Mouse (Mus musculus) C2C12 (cell line): Measurements from ENCODE around the gene 1700003E16Rik. TPM values are rescaled to one million over a fixed set of nuclear protein-coding genes. Genes with fewer than 3 reads are reported as not detected.

ENCODE experiments used
- H3K27me3 ChIP-seq: one replicate; pipeline ENCODE4 v1.6.1; 2011; ENCODE audit not compliant: control insufficient read depth, insufficient read depth, insufficient read length
- H3K36me3 ChIP-seq: one replicate; pipeline ENCODE4 v1.6.1; 2011; ENCODE audit not compliant: control insufficient read depth, insufficient read depth
- H3K4me3 ChIP-seq: one replicate; pipeline ENCODE4 v1.5.1; 2011; ENCODE audit warnings: mild to moderate bottlenecking, control low read depth; ENCODE audit not compliant: poor library complexity, insufficient read depth, severe bottlenecking
- H3K79me2 ChIP-seq: one replicate; pipeline ENCODE4 v1.6.1; 2011; ENCODE audit not compliant: control insufficient read depth, insufficient read depth
- H3K79me3 ChIP-seq: one replicate; pipeline ENCODE4 v1.6.1; 2011; ENCODE audit warnings: low read depth, control low read depth
- H3ac ChIP-seq: one replicate; pipeline ENCODE3; 2011; ENCODE audit warnings: low read depth; ENCODE audit not compliant: control insufficient read depth, insufficient read length
- CEBPB ChIP-seq: IDR thresholded peaks from one replicate; pipeline ENCODE4 v1.6.1; 2011; ENCODE audit warnings: low read depth, mild to moderate bottlenecking, control low read depth, moderate library complexity
- CTCF ChIP-seq: IDR thresholded peaks from one replicate; pipeline ENCODE4 v1.5.1; 2011; ENCODE audit not compliant: control insufficient read depth, insufficient read depth, insufficient read length
- FOSL1 ChIP-seq: IDR thresholded peaks from one replicate; pipeline ENCODE4 v1.8.0; 2011; ENCODE audit warnings: mild to moderate bottlenecking, low read length; ENCODE audit not compliant: poor library complexity, insufficient read depth, severe bottlenecking
- MAX ChIP-seq: IDR thresholded peaks from one replicate; pipeline ENCODE4 v1.6.1; 2011; ENCODE audit warnings: mild to moderate bottlenecking, control low read depth
- MYOD1 ChIP-seq: IDR thresholded peaks from one replicate; pipeline ENCODE4 v1.6.1; 2011; ENCODE audit warnings: low read depth; ENCODE audit not compliant: control insufficient read depth, insufficient read length
- MYOG ChIP-seq: IDR thresholded peaks from one replicate; pipeline ENCODE4 v1.6.1; 2011; ENCODE audit not compliant: control insufficient read depth, insufficient read length; ENCODE audit errors: extremely low read depth
- USF1 ChIP-seq: IDR thresholded peaks from one replicate; pipeline ENCODE4 v1.6.1; 2011; ENCODE audit warnings: low read depth, mild to moderate bottlenecking, control low read depth, moderate library complexity
- polyA plus RNA-seq: library from polyadenylated mRNA; unstranded; fragments of >200 nt; fragmentation: generic; extraction: Trizol; gene quantifications from one replicate; pipeline ENCODE4 v1.2.1, GENCODE M21; 2012; ENCODE audit warnings: missing spikeins

1700003E16Rik gene
- polyA plus RNA-seq, 1 experiment, result 1.1 TPM

GRCm38 (mm10) chr6:83211526-83211925 lies 55.3 kb downstream of the 1700003E16Rik start:
- H3K36me3 ChIP-seq, result no peaks in the 10 kb centered on the region
- no peaks in the 10 kb centered on the region for H3K79me3 ChIP-seq
- no peak overlapping the region for H3ac ChIP-seq
- no peak overlapping the region for H3K4me3 ChIP-seq
- no peaks in the 10 kb centered on the region for H3K79me2 ChIP-seq
- TF ChIP-seq MYOD1, result no peak
- TF ChIP-seq CTCF, result no peak
- no peak for TF ChIP-seq USF1
- no peak for TF ChIP-seq MAX
- no peak for TF ChIP-seq CEBPB
- no peak for TF ChIP-seq MYOG
- TF ChIP-seq FOSL1, result no peak
- H3K27me3 ChIP-seq, result peaks cover 26% of the 10 kb centered on the region

Other genes with a start within 250 kb of the 1700003E16Rik start
- 0.23 TPM for gene Sema4f, start 216.6 kb upstream of the 1700003E16Rik start, polyA plus RNA-seq
- gene M1ap, start 209.5 kb upstream of the 1700003E16Rik start, polyA plus RNA-seq, result 2.4 TPM
- gene Dok1, start 122.9 kb upstream of the 1700003E16Rik start, polyA plus RNA-seq, result 80.8 TPM
- gene Loxl3, start 122.2 kb upstream of the 1700003E16Rik start, polyA plus RNA-seq, result 23.0 TPM
- gene Aup1, start 101.9 kb upstream of the 1700003E16Rik start, polyA plus RNA-seq, result 166 TPM
- gene Htra2, start 101.1 kb upstream of the 1700003E16Rik start, polyA plus RNA-seq, result 119 TPM
- gene Dqx1, start 98.6 kb upstream of the 1700003E16Rik start, polyA plus RNA-seq, result 0.15 TPM
- 0.19 TPM for gene Tlx2, start 86.1 kb upstream of the 1700003E16Rik start, polyA plus RNA-seq
- gene Pcgf1, start 78.5 kb upstream of the 1700003E16Rik start, polyA plus RNA-seq, result 9.5 TPM
- 0.11 TPM for gene Lbx2, start 70.0 kb upstream of the 1700003E16Rik start, polyA plus RNA-seq
- gene Ccdc142, start 54.8 kb upstream of the 1700003E16Rik start, polyA plus RNA-seq, result 0.75 TPM
- 0.98 TPM for gene Gm42688, start 54.8 kb upstream of the 1700003E16Rik start, polyA plus RNA-seq
- 145 TPM for gene Mrpl53, start 47.4 kb upstream of the 1700003E16Rik start, polyA plus RNA-seq
- gene Mogs, start 40.9 kb upstream of the 1700003E16Rik start, polyA plus RNA-seq, result 32.5 TPM
- gene Wbp1, start 34.8 kb upstream of the 1700003E16Rik start, polyA plus RNA-seq, result 82.4 TPM
- 33.6 TPM for gene Ino80b, start 31.0 kb upstream of the 1700003E16Rik start, polyA plus RNA-seq
- 42.1 TPM for gene Rtkn, start 20.9 kb upstream of the 1700003E16Rik start, polyA plus RNA-seq
- gene Wdr54, start within 50 bp of the 1700003E16Rik start, polyA plus RNA-seq, result 9.5 TPM
- gene Dctn1, start 9.5 kb downstream of the 1700003E16Rik start, polyA plus RNA-seq, result 83.0 TPM
- 0.04 TPM for gene Slc4a5, start 63.4 kb downstream of the 1700003E16Rik start, polyA plus RNA-seq
- gene Mthfd2, start 169.5 kb downstream of the 1700003E16Rik start, polyA plus RNA-seq, result 120 TPM
- 30.8 TPM for gene Mob1a, start 169.6 kb downstream of the 1700003E16Rik start, polyA plus RNA-seq
- 111 TPM for gene Bola3, start 192.7 kb downstream of the 1700003E16Rik start, polyA plus RNA-seq